Mouse (Mus musculus) forelimb bud, embryonic 11.5 days (tissue): Measurements from ENCODE around the gene Ccdc157.
A peak's percentile ranks its signal among the peaks of the same experiment; 100 is the strongest.

Experiments used
- DNase-seq: peaks from one replicate; pipeline ENCODE4 v3.0.0-alpha.2; 2012; ENCODE audit warnings: low read depth, low spot score

Gene Ccdc157

DNA sequence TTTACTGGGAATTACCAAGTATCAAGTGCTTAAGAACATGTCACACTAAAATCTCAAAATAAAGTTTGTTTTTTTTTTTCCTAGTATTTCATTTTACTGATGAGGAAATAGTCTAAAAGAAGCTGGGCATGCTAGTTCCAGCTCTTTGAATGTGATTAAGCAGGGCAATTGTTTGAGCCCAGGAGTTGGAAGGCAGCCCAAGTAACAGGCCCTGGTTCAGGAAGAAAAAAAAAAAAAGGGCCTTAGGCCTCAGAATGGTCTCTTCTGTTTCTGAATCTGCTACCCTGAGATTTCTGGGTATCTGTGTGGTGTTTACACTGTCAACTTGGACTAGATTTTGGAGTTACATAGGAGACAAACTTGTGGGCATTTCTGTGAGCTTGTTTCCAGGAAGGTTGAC is 23.4 kb upstream of the Ccdc157 start:
- no peak for DNase-seq

DNA sequence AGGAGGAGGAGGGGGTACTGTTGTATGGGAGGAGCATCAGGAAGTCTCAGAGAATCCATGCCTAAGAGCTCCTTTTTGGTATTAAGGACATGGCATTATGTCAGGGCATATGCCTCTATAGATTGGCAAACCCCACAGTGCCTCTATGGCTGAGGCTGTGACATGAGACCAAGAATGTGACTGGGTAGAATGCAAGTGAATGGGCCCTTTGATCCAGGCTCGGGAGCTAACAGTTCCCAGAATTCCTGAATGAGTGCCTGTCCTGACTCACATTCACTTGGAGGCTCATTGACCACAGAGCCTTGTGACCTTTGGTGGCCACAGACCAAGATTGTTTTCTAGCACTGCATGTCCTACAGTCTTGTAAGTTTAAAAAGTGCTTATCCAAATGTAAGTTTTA is 22.0 kb upstream of the Ccdc157 start:
- no peak for DNase-seq

DNA sequence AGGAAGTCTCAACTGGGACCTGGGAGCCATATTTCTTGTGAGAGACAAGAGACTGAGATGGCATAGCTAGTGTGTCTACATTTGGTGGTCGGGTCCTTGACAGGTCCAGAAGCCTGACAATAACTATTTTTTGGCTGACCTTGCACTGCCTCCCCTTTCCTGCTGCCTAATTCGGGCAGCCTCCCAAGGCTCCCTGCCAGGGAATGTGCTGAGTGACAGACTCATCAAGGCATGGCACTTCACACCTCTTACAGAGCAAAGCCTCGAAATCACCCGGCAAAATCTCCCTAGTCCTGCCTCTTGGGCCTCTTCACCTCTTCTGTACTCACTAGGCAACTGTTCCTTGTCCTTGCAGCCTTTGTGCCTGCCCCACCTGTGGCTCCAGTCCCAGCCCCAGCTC is 17.6 kb upstream of the Ccdc157 start:
- DNase-seq, result no peak

DNA sequence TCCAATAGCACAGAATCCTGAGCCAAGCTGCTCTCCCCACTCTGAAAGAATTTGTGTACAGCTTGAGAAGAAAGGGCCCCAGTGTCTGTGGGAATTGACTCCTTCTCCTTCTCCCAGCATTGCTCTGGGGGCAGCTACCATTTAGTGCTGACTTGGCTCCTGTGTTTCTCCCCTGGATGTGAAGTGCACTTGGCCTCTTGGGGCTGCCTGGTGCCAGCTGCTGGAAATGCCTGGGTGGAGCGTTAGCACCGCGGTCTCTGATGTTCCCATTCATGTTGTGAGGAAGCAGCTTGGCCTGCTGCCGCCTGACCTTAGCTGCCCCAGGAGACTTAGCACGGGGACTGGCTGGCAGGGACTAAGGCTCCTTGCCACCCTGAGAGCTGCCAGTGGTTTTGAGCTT is 14.5 kb upstream of the Ccdc157 start:
- no peak for DNase-seq

DNA sequence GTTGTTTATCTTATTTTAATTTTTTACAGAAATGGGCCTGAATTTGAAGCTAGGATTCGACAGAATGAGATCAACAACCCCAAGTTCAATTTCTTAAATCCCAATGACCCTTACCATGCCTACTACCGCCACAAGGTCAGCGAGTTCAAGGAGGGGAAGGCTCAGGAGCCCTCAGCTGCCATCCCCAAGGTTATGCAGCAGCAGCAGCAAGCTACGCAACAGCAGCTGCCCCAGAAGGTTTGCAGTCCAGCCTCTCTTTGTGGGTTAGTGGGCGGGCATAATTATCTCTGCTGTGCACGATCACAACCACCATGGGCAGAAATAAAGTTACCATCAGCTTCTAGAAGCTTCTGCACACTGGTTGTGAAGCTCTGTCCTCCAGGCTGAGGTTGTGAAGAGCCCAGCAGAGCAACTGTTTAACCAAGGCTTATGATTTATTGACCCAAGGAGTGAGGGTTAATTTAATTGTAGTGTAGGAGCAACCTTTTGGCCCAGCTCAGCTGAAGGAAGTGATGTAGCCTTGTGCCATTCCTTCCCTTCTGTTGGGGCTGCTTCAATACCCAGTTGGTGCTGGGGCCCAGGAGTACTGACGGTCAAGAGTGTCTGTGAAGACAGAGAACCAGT is 6.5 kb upstream of the Ccdc157 start:
- DNase-seq, result no peak

DNA sequence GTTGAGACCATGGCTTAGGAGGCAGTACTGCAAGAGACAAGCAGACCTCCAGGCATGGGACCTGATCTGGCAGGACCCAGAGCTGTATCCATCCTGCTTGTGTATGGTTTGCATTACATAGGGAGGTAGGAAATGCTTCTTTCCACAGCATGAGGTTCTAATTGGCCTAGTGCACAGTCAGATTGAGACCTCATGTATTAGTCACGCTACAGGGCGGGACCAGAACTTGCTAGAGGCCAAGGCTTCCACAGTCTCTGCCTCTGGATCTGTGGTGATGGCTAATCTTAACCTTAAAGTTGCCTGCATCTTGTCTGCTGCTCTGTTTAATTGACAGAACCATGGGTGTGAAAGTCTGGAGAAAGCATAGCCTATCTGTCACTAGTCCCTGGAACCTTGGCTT is 4.6 kb upstream of the Ccdc157 start:
- DNase-seq, result no peak

DNA sequence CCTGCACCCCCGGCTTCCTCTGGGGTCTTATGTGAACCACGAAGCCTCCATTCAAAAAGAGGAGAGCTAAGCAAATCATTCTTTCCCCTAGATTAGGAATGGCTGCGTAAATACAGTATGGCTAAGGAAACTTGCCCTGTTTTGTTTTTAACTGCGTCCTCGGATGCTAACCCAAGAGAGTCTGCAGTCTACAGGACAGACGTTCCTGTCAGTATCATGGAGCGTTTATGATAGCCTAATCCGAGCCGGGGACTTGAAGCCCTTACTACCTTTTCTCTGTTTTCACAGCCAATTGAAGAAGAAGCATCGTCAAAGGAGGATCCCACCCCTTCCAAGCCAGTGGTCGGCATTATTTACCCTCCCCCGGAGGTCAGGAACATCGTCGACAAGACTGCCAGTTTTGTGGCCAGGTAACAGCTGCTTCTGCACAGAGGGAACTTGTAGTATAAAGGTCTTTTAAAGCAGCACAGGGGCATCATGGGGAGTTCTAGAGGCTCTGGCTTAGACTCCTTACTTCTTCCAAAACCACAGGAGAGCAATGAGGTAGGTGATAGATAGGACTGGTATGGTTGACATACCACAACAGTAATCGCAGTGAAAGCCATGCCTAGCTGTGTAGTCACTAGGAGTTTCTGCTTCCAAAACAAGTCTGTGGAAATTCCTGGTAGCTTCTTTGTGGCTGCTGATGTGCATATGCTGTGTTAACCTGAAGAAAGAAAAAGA is 826 bp upstream of the Ccdc157 start:
- no peak for DNase-seq

DNA sequence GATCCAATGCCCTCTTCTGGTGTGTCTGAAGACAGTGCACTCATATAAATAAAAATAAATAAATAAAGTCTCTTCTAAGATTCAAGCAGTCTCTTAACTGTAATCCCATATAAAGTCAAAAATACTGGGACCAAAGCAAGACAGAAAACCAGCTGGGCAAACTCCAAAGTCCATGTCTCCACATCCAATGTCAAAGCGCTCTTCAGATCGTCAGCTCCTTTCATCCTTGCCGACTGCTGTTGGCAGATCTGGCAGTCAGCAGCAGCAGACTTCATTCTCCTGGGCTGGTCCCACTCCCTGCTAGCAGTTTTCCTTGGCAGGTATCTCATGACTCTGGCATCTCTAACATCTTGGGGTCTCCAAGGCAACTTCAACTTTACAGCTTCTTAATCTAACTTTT is 1.4 kb downstream of the Ccdc157 start:
- no peak for DNase-seq

DNA sequence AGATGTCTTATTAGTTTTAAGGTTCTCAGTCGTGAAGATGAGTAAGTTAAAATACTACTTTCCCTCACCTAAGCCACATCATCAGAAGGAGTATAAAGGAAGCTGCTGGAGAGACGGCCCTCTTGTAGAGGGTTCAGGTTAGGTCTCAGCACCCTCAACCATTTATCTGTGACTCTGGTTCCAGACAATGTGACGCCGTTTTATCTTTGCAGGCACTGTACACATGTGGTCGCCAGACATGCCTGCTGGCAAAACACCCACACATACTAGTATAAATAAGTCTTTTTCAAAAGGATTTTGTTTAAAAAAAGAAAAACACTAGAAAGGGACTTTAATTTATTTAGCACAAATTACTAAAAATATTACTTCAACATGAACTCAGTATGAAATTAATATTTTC is 4.5 kb downstream of the Ccdc157 start:
- DNase-seq, result no peak

DNA sequence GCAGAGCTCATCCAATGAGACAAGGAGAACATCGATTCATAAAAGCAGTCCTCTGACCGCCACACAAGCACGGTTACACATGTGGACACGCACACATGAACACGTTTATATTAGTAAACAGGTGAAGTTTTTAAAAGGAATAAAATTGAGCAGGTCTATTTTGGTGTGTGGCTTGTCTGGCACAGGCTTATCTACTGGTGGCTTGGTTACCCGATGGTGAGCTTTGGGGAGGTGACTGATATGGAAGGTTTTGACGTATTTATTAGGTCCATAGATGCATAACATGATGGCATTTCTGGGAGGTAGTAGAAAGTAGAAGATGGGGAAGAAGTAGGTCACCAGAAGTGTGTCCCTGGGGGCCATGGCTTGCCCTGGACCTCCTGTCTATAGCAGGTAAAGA is 6.4 kb downstream of the Ccdc157 start:
- DNase-seq, result no peak

DNA sequence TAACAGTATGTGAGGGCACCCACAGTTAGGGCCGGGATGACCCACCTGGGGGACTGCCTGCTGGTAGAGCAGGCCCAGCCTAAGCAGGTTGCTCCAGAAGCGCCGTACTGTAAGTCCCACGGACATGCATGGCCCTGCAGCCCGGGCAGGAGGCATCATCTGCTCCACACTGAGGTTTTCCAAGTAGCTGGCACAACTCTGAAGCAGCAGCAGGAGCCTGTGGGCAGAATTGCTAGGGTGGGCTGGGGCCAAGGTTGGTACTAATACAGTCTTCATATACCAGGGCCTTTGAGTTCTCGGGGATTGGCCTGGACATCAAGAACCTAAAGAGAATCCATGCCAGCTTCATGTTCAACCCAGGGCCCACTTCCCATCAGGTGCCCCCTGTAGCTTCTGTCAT is 10.2 kb downstream of the Ccdc157 start:
- no peak for DNase-seq

DNA sequence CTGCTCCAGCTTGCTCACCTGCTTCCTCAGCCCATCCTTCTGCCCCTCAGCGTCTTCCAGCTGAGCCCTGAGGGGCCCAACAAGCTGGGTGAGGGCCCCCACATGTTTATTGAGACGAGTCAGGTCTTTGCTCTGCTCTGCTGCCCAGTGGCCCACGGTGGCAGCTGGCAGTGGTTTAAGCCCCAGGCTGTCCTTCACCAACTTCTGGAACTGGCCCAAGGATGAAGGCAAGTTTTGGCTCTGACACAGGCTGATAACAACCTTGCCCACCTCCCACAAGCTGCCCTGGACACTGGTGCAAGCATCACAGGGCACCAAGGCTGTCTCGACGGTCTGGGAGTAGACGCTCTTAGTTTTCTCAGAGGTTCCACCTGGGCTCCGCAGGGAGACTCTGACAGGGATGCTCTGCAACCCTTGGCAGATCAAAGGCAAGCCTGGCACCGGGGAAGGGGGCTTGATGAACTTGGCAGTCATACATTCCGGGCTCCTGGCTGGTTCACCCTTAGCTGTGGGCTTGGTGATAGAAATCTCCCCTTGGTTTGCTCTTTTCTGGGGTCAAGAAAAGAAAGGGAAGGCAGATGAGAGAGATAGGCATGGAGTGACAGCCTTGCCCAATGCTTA is 11.4 kb downstream of the Ccdc157 start:
- DNase-seq, result no peak

DNA sequence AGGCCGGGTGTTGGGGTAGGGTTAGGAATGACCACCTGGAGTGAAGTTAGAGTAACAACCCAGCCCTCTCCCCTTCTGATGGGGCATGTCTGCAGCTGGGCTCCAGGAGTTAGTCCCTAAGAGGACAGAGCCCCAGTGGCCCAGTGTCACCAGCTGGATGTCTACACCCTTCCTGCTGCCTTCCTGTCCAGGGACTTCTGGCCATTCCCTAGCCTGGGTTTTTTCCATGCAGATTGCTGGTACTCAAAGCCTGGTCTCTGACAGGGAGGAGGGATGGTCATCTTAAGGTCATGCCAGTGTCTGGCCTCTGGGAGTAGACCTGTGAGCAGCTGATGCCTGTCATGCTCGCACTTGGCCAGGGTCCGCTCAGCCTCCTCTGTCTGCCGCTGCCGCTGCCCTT is 12.0 kb downstream of the Ccdc157 start:
- no peak for DNase-seq

DNA sequence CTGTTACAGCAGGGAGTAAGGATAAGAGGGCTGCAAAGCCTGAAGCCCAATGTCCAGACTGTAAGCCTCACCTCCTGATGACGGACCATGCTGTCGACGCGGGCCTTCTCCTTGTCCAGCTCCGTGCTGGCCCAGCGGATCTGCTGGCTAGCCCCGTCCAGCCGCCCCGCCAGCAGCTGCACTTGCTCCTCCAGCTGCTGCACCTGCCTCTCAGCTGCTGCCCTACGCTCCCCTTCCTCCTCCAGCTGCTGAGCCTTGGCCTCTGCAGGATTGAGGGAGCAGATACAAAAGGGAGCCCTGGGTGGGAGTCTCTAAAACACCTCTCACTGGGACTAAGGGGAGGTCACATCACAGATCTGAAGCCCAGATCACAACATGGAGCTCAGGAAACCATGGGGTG is 13.0 kb downstream of the Ccdc157 start:
- DNase-seq, result no peak

DNA sequence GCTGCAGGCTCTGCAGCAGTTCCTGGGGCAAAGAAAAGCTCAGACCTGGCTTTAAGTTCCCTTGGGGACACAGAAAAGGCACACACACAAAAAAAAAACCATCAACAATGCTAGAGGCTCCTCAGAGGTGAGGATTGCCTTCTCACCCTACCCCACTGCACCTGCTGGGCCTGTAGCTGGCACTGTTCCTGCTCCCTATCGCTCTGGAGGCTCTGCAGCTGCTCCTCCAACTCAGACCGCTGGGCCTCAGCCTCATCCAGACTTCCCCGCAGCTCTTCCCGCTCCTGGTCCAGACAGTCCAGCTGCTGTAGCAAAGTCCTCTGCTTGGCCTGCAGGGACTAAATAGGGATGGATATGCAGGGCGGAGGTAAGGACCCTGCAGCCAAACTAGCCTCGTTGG is 13.7 kb downstream of the Ccdc157 start:
- no peak for DNase-seq

DNA sequence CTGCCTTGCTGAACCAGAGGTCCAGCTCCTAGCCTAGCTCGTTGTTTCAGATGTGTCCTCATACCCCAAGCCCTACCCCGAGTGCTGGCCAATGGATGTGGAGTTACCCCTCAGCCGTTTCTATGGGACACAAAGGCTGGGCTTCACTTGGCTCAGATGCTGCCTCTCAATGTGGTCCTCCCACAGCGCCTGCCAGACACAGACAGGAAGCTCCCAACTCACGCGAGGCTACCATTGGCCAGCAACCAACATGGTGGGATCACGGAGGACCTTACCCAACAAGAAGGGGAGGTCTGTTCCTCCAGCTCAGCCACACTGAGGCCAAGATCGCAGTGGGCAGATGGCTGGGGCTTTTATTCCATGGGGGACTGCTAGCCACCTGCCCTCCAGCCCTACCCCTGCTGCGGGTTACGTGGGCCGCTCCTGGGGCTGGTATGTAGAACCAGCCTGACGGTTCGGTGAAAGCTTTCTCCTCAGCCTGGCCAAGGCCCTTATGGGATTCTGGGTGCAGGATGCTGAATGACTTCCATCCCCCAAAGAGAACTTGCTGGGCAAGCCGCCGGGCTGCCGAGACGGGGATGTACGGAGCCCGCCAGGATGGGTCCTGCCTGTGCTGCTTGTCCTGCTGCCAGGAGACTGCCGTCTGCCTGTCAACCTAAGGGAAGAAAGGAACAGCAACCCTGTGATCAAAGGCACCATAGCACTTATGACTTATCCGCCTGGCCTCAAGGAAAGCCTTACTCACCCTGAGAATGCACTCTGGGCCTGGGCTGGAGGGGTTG is 16.6 kb downstream of the Ccdc157 start:
- DNase-seq, result no peak

DNA sequence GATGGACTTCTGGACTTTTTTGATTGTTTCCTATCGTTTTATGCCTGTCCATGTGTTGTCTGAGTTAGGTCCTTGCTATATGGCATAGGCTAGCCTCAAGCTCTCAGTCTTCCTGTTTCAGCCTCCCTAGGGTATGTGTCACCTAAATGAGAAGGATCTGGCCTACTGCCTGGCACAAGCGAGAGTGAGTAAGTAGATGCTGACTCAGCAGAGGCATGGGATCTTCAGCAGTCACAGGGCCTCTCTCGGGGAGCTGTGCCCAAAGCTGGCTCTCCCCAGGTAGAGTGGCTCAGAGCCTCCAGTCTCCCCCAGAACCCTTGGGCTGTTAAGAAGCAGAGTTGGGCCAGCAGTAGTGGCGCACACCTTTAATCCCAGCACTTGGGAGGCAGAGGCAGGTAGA is 17.7 kb downstream of the Ccdc157 start:
- DNase-seq, result no peak

DNA sequence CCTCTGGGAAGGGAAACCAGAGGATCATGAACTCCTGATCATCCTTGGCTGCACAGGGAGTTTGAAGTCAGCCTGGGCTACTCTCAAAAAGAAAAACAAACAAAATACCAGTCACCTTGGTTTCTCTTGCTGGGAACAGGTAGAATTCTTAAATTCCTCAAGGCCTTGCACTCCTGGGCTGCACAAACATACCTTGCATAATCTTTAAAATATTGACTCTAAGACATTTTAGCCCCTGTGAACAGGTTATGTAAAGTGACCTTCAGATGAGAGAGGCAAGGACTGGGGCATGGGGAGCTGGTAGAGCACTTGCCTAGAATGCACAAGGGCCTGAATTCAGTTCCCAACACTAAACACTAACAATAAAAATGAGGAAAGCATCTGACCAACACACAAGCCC is 18.6 kb downstream of the Ccdc157 start:
- no peak for DNase-seq

DNA sequence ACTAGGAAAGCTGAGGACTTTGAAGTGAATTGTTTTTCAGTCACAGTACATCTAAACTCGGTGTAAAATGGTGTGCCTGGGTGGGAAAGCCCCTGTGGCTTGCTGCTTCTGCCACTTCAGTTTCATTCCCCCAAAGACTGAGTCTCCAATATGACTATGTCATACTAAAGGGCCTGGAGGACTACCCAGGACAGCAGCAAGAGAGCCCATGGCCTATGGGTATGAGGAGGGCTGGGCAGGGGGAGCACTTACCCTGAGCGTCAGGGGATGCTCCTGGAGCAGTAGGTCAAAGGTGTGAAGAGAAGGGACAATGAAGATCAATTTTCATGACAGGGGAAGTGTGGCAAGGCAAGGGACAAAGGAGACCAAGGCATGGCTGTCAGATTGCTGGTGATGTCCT is 21.1 kb downstream of the Ccdc157 start:
- no peak for DNase-seq

DNA sequence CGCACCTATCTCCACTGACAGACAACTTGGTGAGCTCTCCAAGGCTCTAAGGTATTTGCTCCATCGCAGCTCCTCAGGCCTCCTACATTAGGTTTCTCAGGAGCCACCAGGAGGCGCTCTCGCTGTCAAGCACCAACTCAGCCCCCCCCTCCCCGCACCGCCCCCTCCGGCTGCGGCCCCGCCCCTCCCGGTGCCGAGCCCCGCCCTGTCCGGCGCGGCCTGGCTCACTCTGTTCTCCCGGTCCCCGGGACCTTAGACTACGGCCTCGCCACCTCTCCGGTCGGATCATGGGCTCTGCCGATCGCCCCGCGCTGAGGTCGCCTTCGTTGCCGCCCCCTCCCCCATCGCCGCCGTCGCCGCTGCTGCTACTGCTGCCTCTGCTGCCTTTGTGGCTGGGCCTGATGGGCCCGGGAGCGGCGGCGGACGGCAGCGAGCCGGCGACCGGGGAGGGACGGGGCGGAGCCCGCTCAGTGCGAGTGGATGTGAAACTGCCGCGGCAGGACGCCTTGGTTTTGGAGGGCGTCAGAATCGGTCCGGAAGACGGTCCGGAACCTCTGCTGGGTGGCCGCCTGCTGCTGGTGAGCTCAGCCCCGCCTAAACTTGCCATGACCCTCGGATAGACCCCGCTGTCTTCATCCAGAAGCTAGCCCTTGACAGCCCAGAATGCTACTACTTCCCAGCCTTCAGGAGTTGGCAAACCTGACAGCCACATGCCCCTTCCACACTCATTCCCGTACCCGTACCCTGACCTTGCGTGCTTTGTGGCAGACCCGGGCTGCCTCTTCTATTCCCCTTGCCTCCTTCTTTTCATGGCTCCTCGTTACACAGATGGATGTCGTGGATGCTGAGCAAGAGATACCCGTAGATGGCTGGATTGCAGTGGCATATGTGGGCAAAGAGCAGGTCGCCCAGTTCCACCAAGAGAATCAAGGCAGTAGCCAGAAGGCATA is 24.8 kb downstream of the Ccdc157 start, which contains the start of gene Rnf215:
TSS of gene Rnf215 (plus strand) at position 217 of the 950 bp plus-strand sequence.
- peak; percentile 90 for DNase-seq

DNA sequence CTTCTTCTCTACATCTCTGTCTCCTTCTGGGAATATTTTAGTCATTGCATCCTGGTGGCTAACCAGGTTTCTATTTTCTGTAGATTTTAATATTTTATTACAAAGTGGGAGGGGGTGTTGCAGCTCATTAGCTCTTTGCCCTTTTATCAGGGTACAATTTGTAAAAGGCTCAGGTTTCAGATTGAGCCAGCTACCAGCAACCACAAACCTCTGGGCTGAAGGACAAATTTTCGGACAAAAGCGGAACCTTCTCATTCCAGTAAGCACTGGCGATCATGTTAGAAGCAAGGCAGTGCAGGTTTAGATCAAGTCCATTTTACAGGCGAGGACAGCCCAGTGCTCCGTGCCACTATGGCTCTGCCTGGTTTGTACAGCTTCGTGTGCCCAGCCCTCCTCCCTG is 25.7 kb downstream of the Ccdc157 start:
- no peak for DNase-seq
